Mouse (Mus musculus) cerebellum, adult (tissue): Measurements from ENCODE around the gene Prpf39.

Experiments
- ATAC-seq: cut with Nextera tagmentation; 2 replicates; pipeline ENCODE4 v1.9.2; 2017; ENCODE audit warnings: mild to moderate bottlenecking, moderate library complexity, mixed read lengths; ENCODE audit not compliant: insufficient number of reproducible peaks, low FRiP score, low TSS enrichment

Prpf39 gene

GRCm38 (mm10) chr12:65112811-65113210, 76.7 kb downstream of the Prpf39 start:
- no peak for ATAC-seq
